Mouse (Mus musculus): ENCODE measurements around the gene Retnla.
"Not testable (repeated sequence)": the region's sequence is repeated elsewhere in the genome, so short reads cannot be mapped to it uniquely, and the experiment has no call there.

Retnla gene

DNA sequence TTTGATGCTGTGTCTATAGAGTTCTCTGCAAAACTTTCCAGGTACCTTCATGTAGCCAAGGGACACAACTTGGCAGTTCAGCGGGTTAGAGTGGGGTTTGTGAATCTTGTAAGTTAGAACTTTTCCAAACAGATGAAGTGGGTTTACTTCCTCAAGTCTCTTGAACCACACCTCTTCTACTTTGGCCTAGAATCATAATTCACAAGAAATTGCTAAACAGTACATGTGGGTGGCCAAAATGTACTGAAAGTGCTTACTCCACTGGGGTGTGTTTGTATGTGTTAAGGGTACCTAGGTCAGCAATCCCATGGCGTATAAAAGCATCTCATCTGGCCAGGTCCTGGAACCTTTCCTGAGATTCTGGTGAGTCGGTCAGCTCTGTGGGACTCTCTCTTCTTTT lies at the start of gene Retnla:
TSS of gene Retnla (plus strand) at position 286 of the 400 bp plus-strand sequence.
- DNase-seq (ENCODE audit: low spot score): no peak

DNA sequence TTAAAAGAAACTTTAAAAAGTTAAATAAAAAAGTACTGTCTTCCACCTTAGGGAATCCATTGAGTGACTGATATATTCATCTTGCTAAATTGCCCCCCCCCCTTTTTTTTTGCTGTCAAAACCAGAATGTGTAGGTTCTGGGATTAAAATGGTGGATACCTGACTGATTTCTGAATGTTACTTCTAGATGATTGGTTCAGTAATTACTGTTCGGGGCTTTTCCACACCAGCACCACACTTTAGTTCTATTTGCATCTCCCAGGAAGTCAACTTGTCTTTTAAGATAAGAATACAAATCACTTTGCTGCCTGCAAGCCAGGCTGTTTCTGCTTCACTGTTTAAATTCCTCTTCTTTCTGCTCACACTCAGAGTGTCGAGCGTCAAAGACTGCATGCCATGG lies 44.1 kb upstream of the Retnla start:
- no peak for DNase-seq (ENCODE audit: low spot score)

DNA sequence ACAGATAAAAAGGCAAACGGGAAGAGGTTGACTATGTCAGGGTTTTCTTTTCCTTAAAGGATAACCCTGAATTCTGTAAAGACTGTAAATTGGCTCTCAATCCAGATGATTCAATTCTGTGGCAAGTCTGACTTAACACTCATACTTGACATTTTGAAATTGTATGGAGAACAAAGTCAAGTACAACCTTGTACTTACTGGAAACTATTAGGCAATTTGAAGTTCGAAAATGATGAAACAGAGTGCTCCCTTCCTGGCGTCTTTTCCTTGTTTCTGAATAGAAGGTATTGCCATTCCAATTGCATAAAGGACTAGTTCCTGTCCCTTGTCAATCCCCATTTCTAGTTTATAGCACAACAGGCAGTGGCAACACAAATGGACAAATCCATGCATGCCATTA lies 42.9 kb upstream of the Retnla start:
- DNase-seq (ENCODE audit: low spot score): peak; percentile 31

DNA sequence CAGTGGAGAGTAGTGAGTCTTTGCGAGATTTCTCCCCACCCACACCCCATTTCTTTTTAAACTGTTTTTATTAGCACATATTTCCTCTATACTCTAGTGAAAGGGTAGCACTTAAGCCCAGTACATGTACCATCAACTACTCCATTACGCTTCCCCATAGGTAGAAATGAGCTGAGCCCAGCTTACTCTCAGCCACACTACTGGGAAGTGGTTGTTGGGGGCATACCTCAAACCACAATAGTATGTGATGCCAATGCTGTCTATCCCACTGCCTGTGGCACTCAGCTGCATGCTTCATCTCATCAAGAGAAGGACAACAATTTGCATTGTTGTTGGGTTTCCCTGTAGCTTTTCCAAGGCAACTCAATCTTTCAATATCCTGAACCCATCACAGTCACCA lies 41.4 kb upstream of the Retnla start:
- no peak for DNase-seq (ENCODE audit: low spot score)

DNA sequence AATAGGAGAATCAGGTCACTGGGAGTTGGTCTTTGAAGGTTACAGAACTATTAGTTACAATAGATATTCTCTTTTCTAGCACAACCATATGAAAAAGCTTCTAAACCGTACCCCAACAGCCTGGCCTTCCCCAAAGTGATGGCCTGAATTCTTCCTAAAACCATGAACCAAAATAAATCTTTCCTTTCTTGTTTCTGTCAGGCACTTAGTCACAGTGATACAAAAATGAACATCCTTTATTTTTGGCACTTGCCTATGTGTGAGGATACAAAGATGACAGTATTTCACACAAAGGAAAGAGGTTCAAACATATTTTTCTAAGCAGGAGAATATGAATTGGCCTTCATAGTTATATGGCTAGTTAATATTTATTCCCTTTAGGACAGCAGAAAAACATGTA lies 36.9 kb upstream of the Retnla start:
- no peak for DNase-seq (ENCODE audit: low spot score)

DNA sequence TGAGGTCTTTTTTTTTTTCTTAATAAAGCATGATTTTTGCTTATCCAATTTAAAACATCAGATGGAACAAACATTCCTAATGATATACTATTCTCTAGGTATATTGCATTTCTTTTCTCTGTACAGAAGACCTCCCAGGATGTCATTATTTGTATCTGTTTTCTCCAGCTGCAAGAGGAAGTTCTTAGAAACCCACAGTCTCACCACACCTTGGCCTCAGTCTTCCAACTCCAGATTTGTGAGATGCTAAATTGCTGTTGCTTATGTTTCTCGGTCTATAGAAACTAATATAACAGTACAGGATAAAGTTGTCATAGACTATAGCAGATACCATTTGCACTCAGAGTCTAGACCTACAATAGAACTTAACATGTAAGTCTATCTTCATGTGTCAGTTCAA lies 35.8 kb upstream of the Retnla start:
- DNase-seq (ENCODE audit: low spot score): no peak

DNA sequence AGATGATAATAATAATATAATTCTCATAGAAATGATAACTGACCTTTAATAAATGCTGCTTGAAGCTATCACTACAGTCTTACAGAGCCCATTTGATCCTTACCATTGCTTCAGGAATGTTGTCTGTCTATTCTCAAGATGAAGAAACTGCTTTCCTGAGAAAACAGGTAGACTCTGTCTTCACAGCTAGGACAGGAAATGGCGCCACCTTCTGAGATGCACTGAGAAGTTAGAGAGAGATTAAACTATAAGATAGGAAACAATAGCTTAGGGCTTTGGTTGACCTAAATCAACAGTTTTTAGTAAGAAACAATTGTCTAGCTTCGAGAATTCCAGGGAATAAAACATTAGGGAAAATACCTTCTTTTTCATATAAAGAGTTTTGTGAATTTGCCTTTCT lies 33.0 kb upstream of the Retnla start:
- DNase-seq (ENCODE audit: low spot score): peak; percentile 8

DNA sequence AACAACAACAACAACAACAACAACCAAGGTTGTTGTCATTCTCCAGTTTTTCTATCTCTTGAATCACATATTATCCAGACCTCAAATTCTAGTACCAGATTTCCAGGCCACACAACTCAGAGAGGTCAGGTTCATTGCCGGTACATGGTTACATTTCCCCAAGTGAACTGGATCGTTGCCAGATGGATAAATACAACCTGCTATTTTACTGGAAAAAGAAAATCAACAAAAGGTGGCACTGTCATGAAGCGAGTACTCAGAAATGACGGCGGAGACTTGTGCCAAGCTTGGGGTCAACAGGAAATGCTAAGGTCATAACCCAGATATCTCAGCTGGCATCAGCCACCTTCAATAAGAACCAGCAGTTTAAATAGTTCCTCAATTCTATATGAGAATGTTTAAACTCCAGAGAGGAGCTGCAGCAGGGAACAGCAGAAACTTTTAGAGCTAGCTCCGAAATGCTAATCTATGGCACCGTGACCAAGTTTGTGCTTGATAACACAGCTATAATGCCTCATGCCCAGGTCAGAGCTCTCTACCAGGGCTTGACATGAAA lies 30.4 kb upstream of the Retnla start:
- DNase-seq (ENCODE audit: low spot score): no peak

DNA sequence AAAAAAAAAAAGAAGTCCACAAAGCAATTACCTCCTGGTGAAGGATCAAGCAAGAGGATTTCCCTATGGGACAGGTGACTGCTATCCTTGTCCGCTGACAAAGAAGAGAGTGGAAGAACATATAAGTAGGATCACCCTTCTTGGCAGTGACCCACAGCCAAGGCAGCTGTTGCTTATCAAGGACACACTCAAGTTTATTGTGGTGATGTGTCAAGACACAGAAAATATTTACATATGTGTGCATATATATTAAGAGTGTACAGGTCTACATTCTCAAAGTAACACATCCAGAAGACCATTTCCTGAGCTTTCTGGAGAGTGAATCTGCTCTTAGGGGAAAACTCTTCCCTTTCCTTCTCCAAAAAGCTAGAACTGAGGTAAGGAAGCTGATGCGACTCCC lies 25.7 kb upstream of the Retnla start, which contains the start of gene Retnlb:
TSS of gene Retnlb (plus strand) at position 162 of the 400 bp plus-strand sequence.
- no peak for DNase-seq (ENCODE audit: low spot score)

DNA sequence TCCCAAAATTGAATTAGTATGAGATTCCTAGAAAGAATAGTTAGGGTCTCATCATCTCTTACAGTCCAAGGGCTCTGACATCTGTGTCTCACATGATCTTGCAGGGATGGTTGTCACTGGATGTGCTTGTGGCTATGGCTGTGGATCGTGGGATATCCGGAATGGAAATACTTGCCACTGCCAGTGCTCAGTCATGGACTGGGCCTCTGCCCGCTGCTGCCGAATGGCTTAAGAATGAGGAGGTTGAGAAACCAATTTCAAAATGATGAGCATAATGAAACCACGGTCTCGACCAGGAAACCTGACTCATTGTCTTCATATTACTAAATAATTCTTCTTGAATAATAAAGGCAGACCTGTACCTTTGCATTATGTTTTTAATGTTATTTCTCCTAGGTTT lies 23.8 kb upstream of the Retnla start:
- DNase-seq (ENCODE audit: low spot score): no peak

DNA sequence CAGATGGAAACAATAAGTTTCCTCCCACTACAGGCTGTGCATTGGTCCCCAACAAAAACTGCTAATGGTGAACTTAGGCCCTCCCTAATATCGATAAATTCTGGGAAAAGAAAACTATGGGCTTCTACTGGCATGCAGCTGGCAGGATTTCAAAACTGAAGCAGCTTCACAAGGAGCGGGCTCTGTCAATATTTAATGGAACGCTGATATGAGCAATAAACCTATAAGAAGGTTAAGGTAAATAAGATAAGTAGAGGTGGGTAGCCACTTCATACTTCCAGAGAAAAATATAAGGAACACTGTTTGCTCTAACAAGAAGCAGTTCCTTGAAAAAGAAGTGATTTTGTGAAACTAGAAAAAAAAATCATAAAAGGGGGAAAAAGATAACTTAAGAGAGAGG lies 15.9 kb upstream of the Retnla start:
- DNase-seq (ENCODE audit: low spot score): no peak

DNA sequence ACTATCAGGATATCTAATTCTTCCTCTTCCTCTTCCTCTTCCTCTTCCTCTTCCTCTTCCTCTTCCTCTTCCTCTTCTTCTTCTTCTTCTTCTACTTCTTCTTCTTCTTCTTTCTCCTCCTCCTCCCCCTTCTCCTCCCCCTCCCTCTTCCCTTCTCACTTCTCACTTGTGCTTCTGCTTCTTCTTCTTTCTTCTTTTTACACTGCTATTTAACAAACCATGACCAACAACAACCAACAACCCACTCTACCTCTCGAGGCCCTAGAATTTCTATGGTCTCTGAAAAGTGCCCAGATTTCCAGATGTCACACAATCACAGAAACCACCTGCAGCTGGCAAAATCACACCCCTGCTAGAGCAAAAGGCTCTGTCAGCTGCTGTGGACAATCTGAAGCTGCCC lies 14.7 kb upstream of the Retnla start:
- no peak for DNase-seq (ENCODE audit: low spot score)

DNA sequence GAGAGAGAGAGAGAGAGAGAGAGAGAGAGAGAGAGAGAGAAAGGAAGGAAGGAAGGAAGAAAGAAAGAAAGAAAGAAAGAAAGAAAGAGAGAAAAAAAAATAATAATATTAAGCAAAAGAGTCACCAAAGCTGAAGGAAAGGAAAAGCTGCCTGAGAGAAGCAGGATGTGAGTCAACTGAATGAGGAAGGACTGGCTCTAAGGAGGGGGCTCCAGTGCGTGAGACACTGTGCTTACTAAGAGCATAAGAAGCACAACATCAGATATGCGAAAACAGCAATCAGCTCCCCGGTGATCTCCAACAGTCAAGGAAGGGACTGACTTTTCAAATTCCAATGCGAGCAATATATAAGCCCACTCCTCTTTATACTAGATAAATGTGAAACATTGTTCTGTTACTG lies 13.3 kb upstream of the Retnla start:
- no peak for DNase-seq (ENCODE audit: low spot score)

DNA sequence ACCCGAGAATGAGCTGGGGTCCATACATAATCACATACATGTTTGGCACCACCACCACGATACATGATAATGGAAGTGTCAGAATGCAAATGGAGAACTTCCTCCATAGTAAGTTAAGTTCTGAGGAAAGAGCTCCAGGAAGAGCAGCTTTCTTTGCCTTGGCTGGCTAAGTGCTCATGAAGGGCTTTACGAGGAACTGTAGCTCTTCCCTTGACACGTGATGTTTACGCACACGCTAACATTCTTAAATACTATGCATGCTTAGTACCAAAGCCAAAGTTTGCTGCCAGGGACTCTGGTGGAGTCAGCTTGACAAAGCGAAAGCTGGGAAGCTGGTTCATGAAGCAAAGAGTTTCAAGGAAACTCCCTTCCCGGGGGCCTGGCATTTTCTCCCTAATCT lies 10.3 kb upstream of the Retnla start:
- no peak for DNase-seq (ENCODE audit: low spot score)

DNA sequence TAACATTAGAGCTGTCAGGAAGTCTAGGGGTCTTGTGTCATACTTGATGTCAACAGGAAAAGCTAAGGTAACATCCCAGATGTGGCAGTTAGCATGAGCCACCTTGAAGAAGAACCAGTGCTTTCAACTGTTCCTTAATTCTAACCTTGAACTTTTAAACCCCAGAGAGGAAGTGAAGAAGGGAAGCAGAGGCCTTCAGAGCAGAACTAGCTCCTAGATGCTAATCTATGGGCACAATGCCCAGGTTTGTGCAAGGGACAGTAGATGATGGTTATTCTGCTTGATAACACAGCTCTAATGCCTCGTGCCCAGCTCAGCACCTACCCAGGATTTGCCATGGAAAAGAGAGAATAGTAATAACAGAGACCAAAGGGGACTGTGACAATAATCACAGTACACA lies 8.7 kb upstream of the Retnla start:
- DNase-seq (ENCODE audit: low spot score): not testable (repeated sequence)

DNA sequence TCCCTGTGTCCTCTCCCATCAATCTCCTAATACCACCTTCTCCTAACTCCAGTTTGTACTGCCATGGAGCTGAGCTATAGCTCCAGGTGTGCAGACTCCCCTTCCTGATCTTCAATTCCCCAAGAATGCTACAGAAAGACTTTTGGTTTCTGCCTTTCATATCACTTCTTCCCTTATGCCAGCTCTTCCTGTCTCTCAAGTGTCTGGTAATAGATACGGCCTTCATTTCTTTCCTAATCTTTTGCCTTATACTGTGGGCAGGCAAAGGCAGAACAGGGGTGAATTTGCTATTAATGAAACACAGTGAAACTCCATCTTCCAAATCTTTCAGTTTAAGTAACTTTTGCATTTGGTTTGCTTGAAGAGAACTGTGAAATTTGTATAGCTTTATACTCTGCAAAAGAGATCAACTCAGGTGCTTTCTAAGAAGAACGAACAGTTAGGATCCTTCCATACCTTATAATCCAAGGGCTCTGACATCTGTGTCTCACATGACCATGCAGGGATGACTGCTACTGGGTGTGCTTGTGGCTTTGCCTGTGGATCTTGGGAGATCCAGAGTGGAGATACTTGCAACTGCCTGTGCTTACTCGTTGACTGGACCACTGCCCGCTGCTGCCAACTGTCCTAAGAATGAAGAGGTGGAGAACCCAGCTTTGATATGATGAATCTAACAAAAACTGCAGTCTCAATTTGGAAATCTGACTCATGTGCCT lies 1.5 kb downstream of the Retnla start:
- DNase-seq (ENCODE audit: low spot score): no peak

DNA sequence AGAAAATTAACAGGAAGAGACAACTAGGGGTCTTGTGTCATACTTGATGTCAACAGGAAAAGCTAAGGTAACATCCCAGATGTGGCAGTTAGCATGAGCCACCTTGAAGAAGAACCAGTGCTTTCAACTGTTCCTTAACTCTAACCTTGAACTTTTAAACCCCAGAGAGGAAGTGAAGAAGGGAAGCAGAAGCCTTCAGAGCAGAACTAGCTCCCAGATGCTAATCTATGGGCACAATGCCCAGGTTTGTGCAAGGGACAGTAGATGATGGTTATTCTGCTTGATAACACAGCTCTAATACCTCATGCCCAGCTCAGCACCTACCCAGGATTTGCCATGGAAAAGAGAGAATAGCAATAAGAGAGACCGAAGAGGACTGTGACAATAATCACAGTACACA lies 22.7 kb downstream of the Retnla start:
- not testable (repeated sequence) for DNase-seq (ENCODE audit: low spot score)

DNA sequence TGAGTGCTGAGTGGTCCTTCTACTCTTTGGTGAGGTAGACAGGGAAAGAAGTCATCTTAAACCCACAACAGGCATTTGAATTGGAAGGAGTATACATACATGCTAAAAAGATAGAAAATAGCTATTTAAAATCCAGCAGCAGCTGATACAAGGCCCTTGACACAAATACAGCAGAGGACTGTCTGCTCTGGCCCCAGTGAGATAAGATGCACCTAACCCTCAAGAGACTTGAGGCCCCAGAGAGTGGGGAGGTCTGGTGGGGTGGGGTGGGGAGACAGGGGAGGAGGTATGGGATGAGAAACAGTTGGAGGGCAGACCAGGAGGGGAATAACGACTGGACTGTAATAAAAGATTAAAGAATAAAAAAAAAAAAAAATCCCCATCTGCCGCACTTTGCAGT lies 25.3 kb downstream of the Retnla start:
- no peak for DNase-seq (ENCODE audit: low spot score)

DNA sequence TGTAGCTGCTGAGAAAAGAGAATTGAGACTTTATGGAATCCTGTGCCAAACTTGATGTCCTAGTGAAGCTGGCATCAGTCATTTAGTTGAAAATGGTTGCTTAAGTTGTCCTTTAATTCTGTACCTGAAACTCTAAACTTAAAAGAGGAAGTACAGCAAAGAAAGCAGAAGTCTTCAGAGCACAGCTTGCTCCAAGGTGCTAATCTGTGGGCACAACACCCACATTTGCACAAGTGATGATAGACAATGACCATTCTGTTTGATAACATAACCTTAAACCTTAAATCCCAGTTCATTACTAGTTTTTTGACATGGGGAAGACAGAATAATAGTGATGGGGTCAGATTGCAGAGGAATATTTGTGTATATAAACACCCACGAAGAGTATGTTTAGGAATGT lies 26.3 kb downstream of the Retnla start:
- no peak for DNase-seq (ENCODE audit: low spot score)

DNA sequence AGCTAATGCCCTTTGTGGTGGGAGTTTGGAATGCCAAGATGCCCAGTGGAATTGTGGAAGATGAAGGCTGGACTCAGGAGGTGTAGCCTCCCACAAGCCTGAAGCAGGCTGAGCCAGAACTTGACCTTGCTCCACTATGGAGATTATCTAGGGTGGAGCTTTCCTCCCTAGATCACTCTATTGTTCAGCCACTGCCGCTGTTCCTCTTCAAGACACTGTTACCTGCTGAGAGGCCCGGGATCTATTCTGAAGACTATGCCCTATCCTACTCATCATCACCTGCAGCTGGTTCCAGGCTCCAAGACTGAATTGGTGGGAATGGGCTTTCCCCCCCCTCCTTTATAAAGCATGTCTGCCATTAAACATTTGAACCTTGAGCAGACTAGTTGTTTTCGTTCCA lies 27.3 kb downstream of the Retnla start:
- no peak for DNase-seq (ENCODE audit: low spot score)

DNA sequence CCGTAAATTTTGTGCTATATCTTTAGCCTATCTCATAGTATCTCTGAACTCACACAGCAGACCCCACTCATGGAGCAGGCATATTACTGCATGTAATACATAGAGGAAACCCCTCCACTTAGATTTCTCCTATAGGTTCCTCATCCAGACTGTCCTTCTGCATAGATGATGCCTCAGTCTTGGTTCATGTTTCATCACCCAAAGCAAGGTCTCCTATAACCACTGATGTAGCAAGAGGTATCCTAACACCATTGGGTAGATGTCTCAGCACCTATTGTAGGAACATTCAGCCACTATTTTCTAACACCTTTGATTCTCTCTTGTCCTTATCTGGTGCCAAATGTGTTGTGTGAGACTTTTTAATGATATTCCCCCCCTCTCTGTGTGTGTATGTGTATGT lies 29.4 kb downstream of the Retnla start:
- DNase-seq (ENCODE audit: low spot score): no peak

DNA sequence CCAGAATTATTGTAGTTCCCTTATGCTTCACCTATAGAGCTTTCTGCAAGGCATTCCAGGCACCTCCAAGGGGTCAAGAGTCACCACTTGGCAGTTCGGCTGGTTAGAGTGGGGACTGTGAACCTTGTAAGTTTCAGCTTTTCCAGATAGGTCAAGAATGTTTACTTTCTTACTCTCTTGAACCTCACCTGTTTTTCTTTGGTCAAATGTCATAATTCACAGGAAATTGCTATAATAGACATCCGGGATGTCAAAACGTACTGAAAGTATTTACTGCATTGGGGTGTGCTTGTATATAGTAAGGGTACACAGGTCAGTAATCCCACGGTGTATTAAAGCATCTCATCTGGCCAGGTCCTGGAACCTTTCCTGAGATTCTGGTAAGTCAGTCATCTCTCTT lies 30.0 kb downstream of the Retnla start, which contains the start of gene Retnlg:
TSS of gene Retnlg (plus strand) at position 301 of the 400 bp plus-strand sequence.
- no peak for DNase-seq (ENCODE audit: low spot score)

DNA sequence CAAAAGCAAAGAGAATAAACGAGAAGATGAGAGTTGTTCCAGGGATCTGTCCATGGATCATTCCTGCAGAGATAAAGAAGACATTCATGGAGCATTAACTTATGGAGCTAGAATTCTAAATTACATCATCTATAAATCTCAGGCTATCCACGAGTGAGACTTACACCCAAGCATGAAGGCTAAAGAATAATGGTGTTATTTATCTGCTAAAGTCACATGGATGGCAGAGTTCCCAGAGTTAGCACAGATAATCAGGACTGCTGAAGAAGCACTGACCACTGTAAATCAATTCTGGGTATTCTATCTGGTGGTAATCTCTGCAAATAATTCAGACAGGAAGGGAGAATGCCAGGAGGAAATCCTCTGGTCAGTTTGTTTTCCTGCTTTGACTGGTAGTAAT lies 48.4 kb downstream of the Retnla start:
- no peak for DNase-seq (ENCODE audit: low spot score)
